Mouse (Mus musculus): ENCODE data around the gene Gm3285.
A peak's percentile ranks its signal among the peaks of the same experiment; 100 is the strongest.

The Gm3285 gene

DNA sequence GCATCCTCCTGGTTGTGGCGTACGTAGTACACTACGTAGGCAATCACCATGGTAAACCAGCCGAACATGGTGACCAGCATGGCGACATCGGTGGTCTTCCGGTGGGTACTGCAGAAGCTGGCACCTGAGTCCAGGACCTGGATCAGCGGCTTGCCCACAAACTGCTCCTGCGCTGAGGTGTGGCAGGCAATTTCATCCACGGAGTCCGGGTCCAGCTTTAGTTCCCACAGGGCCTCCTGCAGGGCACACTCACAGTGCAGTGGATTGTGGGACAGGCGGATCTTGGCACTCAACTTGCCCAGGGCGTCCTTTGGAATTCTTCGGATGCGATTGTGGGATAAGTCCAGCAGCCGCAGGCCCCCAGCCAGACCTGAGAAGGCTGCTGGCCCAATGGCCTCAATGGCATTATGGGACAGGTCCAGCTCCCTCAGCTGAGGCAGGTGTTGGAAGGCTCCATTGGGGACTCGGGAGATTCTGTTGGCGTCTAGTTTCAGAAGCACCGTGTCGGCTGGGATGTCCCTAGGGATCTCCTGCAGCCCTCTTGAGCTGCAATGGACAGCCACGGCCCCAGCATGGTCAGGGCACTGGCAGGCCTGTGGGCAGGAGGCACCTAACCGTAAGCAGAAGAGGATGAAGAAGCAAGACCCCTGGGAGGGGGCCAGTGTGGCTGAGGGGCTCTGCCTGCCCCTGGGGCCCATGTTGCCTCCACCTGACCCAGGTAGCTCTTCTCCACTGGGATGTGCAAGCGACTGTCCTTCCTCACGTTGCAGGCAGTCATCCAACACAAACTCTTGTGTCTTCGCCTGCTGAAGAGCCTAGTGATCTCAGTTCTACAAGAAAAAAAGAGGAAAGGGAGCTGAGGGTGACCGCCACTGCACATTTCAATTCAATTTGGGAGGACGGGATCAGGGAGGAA is 39.4 kb downstream of the Gm3285 start:
- no peak for DNase-seq (ENCODE audit: low read depth)

DNA sequence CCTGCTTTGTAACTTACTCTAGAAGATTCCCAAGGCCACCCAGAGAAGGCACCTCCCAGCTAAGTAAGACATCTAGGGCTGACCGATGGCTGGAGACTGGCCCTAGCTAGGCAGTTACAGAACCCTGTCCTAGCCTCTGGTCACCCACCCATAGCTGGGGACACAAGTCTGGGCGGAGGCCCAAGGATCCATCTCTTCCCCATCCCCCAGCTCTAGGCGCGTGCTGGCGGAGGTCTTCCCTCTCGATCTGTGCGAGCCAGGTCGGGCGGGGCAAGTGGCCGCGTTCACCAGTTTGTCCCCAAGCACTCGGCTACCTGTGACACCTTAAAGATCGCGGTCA is 40.1 kb downstream of the Gm3285 start:
- no peak for DNase-seq (ENCODE audit: low read depth)

DNA sequence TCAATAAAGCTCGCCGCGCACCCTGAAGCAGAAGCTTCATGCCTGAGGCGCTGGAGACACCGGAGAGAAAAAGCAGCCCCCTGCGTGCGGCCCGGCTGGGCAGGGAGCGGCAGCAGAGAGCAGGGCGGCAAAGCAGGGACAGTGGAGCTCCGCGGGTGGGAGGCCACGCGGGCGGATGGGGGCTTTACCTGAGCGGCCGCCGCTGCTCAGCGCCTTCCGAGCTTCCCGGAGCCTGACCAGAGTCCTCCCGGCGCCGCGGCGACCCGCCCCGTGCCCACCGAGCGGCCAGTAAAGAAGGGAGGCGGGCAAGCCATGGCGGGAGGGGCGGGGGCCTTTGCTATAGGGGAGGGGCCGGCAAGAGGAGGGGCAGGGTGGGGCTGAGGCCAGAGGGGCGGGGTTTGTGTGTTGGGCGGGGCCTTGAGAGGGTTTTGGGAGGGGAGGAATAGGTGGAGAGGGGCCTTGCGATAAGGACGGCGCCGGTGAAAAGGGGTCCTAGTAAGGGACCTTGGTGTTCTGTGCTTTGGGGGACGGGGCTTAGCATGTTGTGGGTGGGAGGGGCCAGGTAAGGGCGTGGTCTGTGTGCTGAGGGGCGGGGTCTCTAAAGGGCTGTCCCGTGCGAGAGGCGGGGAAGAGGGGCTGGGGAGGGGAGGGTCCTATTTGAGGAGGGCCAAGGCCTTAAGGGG is 40.6 kb downstream of the Gm3285 start, which contains the start of gene Lrrc3:
Gene Lrrc3, minus strand, starts transcription at position 326 of the 683 bp plus-strand sequence.
- peak; percentile 7 for DNase-seq (ENCODE audit: low read depth)

DNA sequence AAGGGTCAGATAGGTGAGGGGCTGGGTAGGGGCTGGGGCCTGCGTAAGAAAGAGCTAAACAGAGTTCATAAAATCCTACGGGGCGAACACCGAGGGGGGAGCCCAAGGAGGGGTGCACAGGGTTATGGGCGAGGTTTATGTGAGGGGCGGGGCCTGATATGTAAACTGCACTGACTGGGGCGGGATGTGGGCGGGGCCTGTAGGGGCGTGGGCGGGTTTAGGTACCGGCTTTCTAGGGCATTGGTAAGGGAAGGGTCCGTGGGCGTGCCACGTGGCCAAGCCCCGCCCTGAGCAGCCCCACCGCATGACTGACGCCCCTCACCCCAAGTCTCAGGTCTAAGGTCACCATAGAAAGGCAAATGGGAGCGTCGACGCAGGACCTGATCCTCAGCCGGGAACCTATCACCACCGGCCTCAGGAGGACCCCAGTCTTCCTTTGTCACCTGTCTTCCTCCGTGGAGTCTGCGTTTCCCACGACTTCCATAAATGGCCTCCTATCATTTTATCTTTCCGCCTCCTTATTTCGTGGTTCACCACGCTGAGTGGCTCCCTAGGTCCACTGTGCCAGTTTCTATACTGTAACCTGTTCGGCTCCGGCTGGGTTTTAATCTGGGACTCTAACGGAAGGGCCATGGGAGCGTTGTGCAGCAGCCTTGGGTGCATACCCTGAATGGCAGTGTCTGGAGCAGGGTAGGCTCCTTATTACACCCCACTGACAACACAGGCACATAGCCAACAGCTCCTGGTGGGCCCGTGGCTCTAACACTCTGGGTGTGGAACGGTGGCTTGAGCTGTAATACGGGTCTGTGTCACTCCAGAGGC is 41.3 kb downstream of the Gm3285 start:
- peak; percentile 35 for DNase-seq (ENCODE audit: low read depth)
